Mouse (Mus musculus) gastrocnemius, postnatal 25 days (tissue): ENCODE data around the gene Inpp5k. TPM values are rescaled to one million over a fixed set of nuclear protein-coding genes. Genes with fewer than 3 reads are reported as not detected.
"Not testable (repeated sequence)": the region's sequence is repeated elsewhere in the genome, so short reads cannot be mapped to it uniquely, and the experiment has no call there.

Experiments
- DNase-seq: peaks from one replicate; pipeline ENCODE4 v3.0.0; 2022
- total RNA-seq, 2 experiments: library from RNA; stranded (reverse); gene quantifications; 1 replicate in 1 of 2; 2 replicates in 1 of 2; pipeline ENCODE4 v1.2.3; 2021

The Inpp5k gene
- total RNA-seq, 2 experiments from 2014 or later, result 19.0 to 19.8 TPM

DNA sequence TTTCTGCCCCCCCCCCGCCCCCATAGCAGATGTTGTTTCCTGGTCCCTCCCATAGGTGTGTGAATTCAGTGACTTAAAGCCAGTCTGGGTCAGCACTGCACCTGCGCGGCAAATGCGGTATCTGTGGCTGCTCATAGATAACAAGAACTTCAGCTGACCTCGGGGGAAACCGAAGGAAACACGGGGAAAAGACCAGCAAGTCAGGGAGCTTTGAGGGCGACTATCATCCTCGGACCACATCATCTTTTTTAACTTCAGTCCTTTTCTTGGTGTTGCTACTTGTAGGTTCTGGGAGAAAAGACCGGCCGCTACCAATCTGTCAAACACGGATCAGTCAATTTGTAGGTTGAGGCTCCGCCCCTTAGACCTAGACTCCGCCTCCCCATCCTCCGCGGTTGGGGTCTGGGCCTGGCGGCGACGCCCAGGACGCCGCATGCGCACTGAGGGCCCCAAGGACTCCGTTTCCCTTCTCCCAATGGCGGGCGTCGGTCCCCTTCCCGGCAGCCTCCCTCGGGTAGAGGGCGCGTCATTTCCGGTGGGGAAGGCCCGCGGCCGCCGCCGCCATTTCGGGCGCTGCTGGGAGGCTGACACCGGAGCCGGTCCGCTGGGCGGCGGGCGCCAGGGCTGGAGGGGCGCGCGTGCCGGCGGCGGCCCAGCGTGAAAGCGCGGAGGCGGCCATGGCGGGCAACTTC is 48.1 kb downstream of the Inpp5k start, which contains the start of gene Crk:
Gene Crk, plus strand, starts transcription at position 513 of the 692 bp plus-strand sequence.
- DNase-seq, result peak; percentile 98

DNA sequence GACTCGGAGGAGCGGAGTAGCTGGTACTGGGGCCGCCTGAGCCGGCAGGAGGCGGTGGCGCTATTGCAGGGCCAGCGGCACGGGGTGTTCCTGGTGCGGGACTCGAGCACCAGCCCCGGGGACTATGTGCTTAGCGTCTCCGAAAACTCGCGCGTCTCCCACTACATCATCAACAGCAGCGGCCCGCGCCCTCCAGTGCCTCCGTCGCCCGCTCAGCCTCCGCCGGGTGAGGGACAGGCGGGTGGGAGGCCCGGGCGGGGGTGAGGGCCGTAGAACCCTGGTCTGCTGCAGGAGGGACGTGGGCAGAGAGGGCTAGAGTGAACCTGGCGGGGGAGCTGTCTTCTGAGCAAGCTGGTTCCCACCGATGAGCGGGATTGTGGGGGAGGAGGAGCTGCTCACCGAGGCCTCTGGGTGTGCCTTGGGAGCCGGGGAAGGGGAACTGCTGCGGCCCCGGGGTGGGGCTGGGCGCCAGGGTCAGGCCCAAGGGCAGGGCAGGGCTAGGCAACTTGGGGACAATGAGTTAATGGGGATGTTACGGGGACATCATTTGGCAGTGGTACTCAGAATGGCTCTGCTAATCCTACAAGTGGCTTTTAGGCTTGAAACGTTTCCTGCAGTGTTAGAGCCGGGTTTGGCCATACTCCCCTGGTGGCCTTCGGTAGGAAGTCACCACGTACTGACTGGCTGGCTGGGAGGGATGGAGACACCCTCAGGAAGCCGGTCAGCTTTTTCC is 48.8 kb downstream of the Inpp5k start:
- peak; percentile 70 for DNase-seq

DNA sequence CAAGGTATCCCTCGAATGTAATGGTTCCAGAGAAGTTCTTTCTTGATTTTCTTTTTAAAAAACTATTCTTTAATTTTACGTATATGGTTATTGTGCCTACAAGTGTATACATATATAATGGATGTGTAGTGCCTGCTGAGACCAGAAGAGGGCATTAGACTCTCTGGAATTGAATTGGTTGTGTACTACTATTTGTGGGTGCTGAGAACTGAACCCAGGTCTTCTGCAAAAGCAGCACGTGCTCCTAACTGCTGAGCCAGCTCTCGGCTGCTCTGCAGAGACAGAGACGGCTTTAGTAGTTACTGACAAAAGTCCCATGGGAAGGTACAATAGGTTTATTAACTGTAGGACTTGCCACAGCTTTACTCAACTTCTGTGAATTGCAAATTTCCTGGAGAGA is 53.7 kb downstream of the Inpp5k start:
- DNase-seq, result no peak

DNA sequence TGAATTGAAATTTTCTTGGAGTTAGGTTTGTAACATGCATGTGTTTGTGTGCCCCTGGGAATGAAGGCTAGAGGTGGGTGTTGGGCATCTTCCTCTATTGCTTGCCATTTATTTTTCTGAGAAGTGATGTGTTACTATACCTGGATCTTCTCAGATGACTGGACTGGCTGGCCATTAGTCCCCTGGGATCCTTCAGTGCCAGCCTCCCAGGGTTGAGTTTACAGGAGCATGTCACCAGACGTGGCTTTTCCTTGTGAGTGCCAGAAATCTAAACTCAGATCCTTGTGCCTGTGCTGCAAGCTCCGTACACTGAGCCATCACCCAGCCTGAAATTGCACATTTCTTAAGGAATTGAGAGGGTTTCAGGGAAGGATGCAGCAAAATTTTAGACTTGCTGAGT is 54.2 kb downstream of the Inpp5k start:
- DNase-seq, result peak; percentile 59

DNA sequence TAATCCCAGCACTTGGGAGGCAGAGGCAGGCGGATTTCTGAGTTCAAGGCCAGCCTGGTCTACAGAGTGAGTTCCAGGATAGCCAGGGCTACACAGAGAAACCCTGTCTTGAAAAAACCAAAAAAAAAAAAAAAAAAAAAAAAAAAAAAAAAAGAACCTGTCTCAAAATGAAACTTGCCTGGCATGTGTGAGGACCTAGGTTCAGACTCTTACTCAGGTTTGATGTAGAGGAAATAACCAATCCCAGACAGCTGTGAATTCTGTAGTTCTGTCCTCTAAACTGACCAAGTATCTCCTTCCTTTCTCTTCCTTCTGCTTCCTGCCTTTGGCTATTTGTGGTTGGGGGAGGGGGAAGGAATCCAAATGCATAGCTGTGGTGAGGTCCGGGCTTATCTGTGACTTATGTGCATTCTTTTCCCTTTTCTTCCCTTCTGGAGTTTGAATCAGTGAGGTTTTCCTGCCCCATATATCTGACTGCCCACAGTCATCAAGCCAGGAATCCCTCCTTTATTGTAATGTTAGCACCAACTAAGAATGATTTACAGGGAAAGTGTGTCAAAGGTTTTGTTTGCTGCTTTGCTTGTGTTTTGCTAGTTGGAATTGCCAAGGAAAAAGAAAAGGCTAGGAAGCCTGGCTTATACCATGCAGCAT is 56.7 kb downstream of the Inpp5k start:
- no peak for DNase-seq

DNA sequence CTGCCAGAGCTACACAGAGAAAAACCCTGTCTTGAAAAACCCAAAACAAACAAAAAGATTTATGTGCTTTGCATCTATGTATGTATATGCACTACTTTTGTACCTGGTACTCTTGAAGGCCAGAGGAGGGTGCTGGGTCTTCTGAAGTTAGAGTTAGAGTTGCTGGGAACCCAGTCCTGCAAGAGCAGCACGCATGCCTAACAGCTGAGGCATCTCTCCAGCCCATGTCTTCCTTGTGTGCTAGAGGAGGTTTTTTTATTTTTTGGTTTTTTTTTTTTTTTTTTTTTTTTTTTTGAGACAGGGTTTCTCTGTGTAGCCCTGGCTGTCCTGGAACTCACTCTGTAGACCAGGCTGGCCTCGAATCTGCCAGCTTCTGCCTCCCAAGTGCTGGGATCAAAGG is 57.3 kb downstream of the Inpp5k start:
- no peak for DNase-seq

DNA sequence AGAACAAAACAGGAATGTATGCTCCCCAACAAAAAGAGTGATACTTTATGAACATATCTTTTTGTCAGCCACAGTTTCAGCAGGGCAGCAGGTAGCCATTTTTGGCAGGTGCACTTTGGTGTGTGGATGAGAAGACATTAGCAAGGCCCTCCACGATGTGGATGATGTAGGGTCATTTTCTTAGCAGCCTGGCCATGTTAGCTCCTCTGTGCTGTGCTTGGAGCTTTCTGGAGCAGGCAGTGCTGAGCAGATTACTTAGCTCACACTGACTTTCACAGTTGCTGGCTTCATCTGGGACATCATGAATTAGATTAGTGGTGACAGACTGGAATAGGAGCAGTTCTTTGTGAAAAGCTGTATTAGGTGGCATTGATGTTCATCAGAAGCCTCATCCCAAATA is 59.2 kb downstream of the Inpp5k start:
- no peak for DNase-seq

DNA sequence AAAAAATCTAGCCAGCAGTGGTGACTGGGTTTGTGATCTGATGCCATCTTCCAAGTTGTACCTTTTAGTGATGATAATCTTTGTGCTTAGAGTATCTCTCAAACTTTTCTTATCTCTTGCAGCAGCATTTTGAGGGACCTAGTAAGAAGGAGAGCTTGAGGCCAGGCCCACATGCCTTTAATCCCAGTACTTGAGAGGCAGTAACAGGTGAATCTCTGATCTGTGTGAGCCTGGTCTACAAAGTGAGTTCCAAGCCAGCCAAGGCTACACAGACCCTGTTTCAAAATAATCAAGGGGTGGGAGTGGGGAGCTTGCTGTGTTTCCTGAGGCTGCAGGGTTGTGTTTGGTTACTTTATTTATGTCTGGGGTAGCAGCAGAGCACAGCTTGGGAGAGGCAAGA is 60.3 kb downstream of the Inpp5k start:
- DNase-seq, result no peak

DNA sequence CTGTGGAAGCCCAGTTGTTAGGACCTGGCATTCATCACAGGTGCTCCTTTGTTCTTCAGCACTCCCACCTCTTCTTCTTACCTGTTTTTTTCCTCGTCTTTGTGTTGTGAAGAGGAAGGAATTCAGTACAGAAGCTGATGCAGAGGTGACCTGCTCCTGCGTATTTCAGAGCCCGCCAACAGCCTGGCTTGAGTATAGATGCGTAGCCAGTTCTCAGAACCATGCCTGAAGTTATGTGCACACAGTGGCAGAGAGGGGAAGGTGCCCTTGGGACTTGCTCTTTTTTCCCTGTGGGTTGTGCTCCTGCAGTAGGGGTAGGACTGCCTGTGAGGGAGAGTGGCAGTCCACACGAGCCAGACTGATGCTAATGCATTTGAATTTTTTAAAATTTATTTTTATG is 62.8 kb downstream of the Inpp5k start:
- no peak for DNase-seq

DNA sequence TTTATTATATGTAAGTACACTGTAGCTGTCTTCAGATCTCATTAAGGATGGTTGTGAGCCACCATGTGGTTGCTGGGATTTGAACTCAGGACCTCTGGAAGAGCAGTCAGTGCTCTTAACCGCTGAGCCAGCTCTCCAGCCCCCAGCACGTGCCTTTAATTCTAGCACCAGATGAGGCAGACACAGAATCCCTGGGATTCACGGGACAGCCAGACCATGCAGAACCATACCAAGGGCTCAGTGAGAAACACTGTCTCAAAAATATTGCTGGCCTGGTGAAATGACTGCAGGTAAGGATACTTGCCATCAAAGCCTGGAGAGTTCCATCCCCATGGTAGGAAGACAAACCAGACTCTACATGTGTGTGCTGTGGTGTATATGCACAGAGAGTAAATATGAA is 66.7 kb downstream of the Inpp5k start:
- not testable (repeated sequence) for DNase-seq

Other genes starting within 250 kb of the Inpp5k start
- 10 to 100 TPM; 98.5 to 98.7 TPM for gene Serpinf1, start 208.3 kb upstream of the Inpp5k start, total RNA-seq
- not detected for gene Serpinf2, start 191.4 kb upstream of the Inpp5k start, total RNA-seq
- 1 to 10 TPM; 4.7 to 5.7 TPM for gene Wdr81, start 176.3 kb upstream of the Inpp5k start, total RNA-seq
- 1 to 10 TPM; 3.9 to 6.9 TPM for gene Tlcd2, start 169.3 kb upstream of the Inpp5k start, total RNA-seq
- 10 to 100 TPM; 56.9 to 59.4 TPM for gene Prpf8, start 144.2 kb upstream of the Inpp5k start, total RNA-seq
- 10 to 100 TPM; 39.2 to 42.8 TPM for gene Rilp, start 120.9 kb upstream of the Inpp5k start, total RNA-seq
- 1 to 10 TPM; 3.2 to 4.7 TPM for gene Scarf1, start 117.4 kb upstream of the Inpp5k start, total RNA-seq
- gene Slc43a2, start 99.3 kb upstream of the Inpp5k start, total RNA-seq, result 10 to 100 TPM; 23.5 to 26.8 TPM
- gene Pitpna, start 42.9 kb upstream of the Inpp5k start, total RNA-seq, result 100 to 1,000 TPM; 123 to 168 TPM
- gene Myo1c, start 19.5 kb downstream of the Inpp5k start, total RNA-seq, result 10 to 100 TPM; 43.0 to 44.3 TPM
- gene Crk, start 48.3 kb downstream of the Inpp5k start, total RNA-seq, result 10 to 100 TPM; 39.7 to 44.7 TPM
- 100 to 1,000 TPM; 482 to 493 TPM for gene Ywhae, start 101.9 kb downstream of the Inpp5k start, total RNA-seq
- gene Doc2b, start 165.1 kb downstream of the Inpp5k start, total RNA-seq, result under 1 TPM; 0.38 to 0.78 TPM